Mouse (Mus musculus): ENCODE results near the gene Fabp1. TPM values are rescaled to one million over a fixed set of nuclear protein-coding genes. Genes with fewer than 3 reads are reported as not detected.

Gene Fabp1
- polyA plus RNA-seq, 1 experiment from 2014 or later = not detected

DNA sequence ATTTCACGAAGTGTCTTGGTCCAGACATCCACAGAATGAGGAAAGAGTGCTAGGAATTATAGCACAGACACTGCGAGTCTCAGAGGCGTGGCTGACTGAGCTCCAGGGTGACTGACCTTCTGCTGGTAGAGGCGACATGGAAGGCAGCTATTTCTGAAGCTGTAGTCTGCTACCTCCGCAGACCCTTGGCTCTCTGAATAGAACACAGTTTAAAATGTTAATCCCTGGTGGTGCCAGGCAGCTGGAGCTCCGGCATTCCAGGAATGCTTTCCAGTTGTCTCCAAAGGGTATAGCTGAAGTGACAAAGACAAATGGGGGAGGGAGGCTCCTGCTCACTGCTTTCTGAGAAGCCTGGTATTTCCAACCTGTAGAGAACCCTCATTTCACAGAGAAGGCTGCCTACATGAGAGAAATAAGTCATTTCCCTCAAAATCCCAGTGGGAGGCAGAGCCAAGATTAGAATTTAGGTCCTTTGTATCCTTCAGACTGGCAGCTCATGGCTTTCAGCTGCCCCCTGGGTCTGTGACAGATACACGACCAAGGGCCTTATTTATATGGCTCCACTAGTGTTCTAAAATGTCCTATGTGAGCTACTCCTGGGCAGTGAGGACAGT lies 27.6 kb downstream of the Fabp1 start:
- no peak for DNase-seq (ENCODE audit: low spot score)
- H3K9me3 ChIP-seq (replicated peaks) = no peaks in the 10 kb centered on the region
- H3K4me1 ChIP-seq = peaks cover 23% of the 10 kb centered on the region
- H3K27me3 ChIP-seq (ENCODE audit: low read depth, poor library complexity, severe bottlenecking) = no peaks in the 10 kb centered on the region
- no peak overlapping the region for H3K27ac ChIP-seq
- no peak overlapping the region for H3K4me3 ChIP-seq
- 9% methylated on average over 7 of the region's 7 CpGs for WGBS
- no peaks in the 10 kb centered on the region for H3K36me3 ChIP-seq

DNA sequence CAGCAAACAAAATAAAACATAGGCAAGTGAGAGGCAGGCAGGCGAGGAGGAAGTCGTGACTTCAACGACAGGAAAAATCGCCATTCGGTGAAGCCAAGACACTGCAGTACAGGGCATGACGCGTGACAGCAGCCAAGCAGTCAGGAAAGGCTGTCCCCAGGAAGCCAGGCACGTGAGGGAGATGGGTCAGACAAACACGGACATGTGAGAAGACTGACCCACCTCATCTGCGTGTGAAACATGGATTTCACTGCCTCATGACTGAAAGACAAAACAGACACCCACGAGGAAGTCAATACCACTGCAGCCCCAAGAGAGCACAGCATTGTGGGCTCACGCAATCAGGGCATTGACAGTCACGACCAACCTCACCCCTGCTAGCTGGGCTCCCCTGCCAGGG lies 35.5 kb downstream of the Fabp1 start:
- 86% methylated on average over 13 of the region's 13 CpGs for WGBS
- DNase-seq (ENCODE audit: low spot score) = no peak
- Histone ChIP-seq H3K9me3 (replicated peaks) (no peaks in the 10 kb centered on the region), H3K4me3 (no peak overlapping the region), H3K27ac (no peak overlapping the region), H3K36me3 (no peaks in the 10 kb centered on the region), H3K27me3 (ENCODE audit: low read depth, poor library complexity, severe bottlenecking) (no peaks in the 10 kb centered on the region), H3K4me1 (no peaks in the 10 kb centered on the region)

DNA sequence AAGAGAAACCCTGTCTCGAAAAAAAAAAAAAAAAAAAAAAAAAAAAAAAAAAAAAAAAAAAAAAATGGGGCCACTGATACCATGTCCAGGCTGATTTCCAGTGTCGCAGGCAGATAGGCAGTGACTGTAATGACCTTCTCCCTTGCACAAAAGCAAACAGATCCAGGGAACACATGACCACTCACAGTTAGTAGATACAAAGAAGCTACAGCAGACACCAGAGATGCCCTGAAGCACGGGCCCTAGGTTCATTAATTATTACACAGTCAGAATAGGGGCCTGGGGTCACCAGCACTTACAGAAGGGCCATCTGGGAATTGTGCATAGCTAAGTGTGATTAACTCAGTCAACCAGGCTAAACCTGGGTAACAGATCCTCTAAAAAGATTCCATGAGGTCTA lies 36.3 kb downstream of the Fabp1 start:
- Histone ChIP-seq H3K27me3 (ENCODE audit: low read depth, poor library complexity, severe bottlenecking) (no peaks in the 10 kb centered on the region), H3K4me1 (0 out of 2 replicates have a peak, but pooled peaks cover under 1% of the 10 kb centered on the region), H3K9me3 (replicated peaks) (no peaks in the 10 kb centered on the region), H3K4me3 (no peak overlapping the region), H3K36me3 (no peaks in the 10 kb centered on the region), H3K27ac (no peak overlapping the region)
- no peak for DNase-seq (ENCODE audit: low spot score)
- 63% methylated on average over 3 of the region's 3 CpGs for WGBS

DNA sequence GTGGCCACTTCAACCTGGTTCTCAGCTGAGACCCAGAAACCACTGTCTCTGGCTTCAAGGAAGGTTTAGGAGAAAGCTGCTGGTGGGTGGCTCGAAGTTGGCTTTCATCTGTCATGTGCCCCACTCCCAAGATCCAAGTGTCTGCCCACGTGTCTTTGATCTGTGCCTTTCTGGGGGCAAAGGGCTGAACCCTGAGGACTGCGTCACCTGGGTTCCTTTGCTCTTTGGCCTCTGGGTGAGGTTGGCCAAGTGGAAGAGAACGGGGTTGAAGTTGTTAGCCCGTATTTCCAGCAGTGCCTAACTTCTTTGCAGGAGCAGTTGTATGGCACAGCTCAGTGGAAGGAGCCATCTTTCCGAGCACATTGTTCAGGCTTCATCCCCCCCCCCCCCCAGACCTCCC lies 36.9 kb downstream of the Fabp1 start:
- Histone ChIP-seq H3K4me1 (0 out of 2 replicates have a peak, but pooled peaks cover 2% of the 10 kb centered on the region), H3K9me3 (replicated peaks) (no peaks in the 10 kb centered on the region), H3K36me3 (no peaks in the 10 kb centered on the region), H3K27me3 (ENCODE audit: low read depth, poor library complexity, severe bottlenecking) (no peaks in the 10 kb centered on the region), H3K4me3 (no peak overlapping the region), H3K27ac (no peak overlapping the region)
- 67% methylated on average over 6 of the region's 6 CpGs for WGBS
- no peak for DNase-seq (ENCODE audit: low spot score)

DNA sequence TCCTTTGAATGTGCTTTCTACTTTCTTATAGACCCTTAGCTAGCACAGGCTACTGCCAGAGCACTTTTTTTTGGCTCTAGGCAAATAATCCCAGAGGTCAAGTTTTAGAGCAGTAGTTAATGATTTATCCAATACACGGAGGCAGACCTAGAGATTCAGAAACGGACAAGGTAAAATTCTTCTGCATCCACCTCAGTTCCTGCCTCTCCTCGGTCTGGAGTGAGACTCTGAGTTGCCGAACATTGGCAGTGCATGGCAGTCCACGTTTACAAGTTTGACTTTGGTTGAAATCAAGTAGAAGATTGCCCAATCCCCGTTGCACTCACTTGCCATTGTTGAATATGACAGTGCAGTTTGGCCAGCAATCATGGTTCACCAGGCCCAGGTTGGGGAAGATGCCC lies 37.4 kb downstream of the Fabp1 start:
- Histone ChIP-seq H3K36me3 (no peaks in the 10 kb centered on the region), H3K9me3 (replicated peaks) (no peaks in the 10 kb centered on the region), H3K4me3 (no peak overlapping the region), H3K27me3 (ENCODE audit: low read depth, poor library complexity, severe bottlenecking) (no peaks in the 10 kb centered on the region), H3K27ac (no peak overlapping the region), H3K4me1 (0 out of 2 replicates have a peak, but pooled peaks cover 2% of the 10 kb centered on the region)
- DNase-seq (ENCODE audit: low spot score) = no peak
- 88% methylated on average over 6 of the region's 6 CpGs for WGBS

DNA sequence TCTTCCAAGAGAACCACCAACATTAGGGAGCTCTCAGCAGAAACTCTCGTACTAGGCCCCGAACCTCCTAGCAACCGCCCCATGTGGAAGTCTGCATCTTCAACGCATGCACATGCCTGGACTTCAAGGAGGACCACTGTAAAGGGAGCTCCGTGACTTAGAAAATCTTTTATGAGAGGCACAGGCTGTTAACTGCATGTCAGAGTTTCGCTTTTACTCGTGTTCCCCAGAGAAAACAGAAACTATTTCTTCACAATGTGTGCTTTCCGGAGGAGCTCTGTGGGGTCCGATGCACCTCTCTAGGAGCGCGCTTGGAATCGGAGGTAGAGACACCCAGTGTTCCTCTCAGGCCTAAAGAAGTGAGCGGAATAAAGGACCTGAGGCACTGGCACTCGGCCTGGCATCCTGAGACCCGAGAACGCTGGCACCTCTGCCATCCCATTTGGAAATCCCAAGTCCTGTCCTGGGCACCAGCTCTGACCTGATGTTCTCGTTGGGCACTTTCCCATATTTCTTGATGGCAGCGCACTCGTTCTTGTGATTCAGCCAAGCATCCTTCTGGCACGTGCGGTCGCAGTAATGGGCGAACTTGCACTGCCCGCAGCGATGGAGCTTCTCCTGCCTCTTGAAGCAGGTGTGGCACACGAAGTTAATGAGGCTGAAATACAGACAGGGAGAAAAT lies 39.6 kb downstream of the Fabp1 start:
- no peak for DNase-seq (ENCODE audit: low spot score)
- 93% methylated on average over 26 of the region's 26 CpGs for WGBS
- H3K4me3 ChIP-seq = no peak overlapping the region
- H3K9me3 ChIP-seq (replicated peaks) = no peaks in the 10 kb centered on the region
- H3K27me3 ChIP-seq (ENCODE audit: low read depth, poor library complexity, severe bottlenecking) = no peaks in the 10 kb centered on the region
- 0 out of 2 replicates have a peak, but pooled peaks cover 2% of the 10 kb centered on the region for H3K4me1 ChIP-seq
- H3K36me3 ChIP-seq = no peaks in the 10 kb centered on the region
- no peak overlapping the region for H3K27ac ChIP-seq

DNA sequence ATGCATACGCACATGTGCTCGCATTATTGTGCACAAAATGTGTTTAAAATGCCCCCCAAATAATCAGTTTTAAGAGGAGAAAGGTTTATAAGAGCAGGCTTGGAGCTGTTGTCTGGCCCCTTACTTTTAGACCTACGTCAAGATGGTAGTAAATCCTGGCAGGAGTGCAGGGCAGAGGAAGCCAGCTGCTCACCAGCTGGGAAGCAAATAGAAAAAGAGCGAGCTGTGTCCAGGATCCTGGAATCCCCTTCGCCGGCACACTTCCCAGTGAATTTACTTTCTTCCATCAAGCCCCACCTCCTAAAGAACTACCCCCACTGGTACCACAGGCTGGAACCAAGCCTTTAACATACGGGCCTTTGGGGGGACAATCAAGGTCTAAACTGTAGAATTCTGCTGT lies 41.2 kb downstream of the Fabp1 start:
- DNase-seq (ENCODE audit: low spot score) = no peak
- H3K4me3 ChIP-seq = no peak overlapping the region

DNA sequence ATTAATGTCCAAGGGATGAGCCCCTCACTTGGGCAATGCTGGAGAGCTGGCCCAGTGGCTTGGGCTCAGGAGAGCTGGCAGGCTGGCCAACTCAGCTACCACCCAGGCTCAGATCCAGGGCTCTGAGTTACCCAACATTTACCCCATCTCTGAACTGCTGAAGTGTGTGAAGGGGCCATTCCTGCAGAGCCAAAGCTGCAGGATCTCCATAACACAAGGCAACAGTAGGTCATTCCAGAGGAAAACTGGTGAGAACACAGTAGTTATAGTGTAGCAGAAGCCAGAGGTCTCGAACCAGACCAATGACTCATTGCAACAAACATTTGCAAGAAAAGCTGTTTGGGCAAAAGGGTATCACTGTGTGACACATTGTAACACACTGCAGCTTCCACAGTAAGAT lies 43.2 kb downstream of the Fabp1 start:
- DNase-seq (ENCODE audit: low spot score) = no peak
- H3K4me1 ChIP-seq = 0 out of 2 replicates have a peak, but pooled peaks cover 2% of the 10 kb centered on the region
- WGBS = 97% methylated on average over 1 of the region's 1 CpGs
- H3K27ac ChIP-seq = no peak overlapping the region
- H3K9me3 ChIP-seq (replicated peaks) = no peaks in the 10 kb centered on the region
- no peaks in the 10 kb centered on the region for H3K36me3 ChIP-seq
- H3K4me3 ChIP-seq = no peak overlapping the region
- no peaks in the 10 kb centered on the region for H3K27me3 ChIP-seq (ENCODE audit: low read depth, poor library complexity, severe bottlenecking)

More for the DNA sequence above, 41.2 kb downstream of the Fabp1 start:
- no peaks in the 10 kb centered on the region for H3K9me3 ChIP-seq (replicated peaks)
- 0 out of 2 replicates have a peak, but pooled peaks cover 2% of the 10 kb centered on the region for H3K4me1 ChIP-seq
- no peaks in the 10 kb centered on the region for H3K27me3 ChIP-seq (ENCODE audit: low read depth, poor library complexity, severe bottlenecking)
- 74% methylated on average over 7 of the region's 7 CpGs for WGBS
- no peak overlapping the region for H3K27ac ChIP-seq
- H3K36me3 ChIP-seq = no peaks in the 10 kb centered on the region

DNA sequence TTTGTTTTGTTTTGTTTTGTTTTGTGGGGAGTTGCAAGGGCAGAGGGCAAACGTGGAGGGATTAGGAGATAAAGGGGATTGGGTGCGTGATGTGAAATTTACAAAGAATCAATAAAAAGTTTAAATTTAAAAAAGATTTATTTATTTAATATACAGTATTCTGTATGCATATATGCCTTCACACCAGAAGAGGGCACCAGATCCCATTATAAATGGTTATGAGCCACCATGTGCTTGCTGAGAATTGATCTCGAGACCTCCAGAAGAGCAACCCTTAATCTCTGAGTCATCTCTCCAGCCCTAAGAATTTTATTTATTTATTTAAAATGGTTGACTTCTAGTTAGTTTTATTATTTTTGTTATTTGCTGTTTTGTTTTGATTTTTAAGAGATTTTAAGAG lies 43.6 kb downstream of the Fabp1 start:
- Histone ChIP-seq H3K4me1 (0 out of 2 replicates have a peak, but pooled peaks cover 2% of the 10 kb centered on the region), H3K4me3 (no peak overlapping the region), H3K27me3 (ENCODE audit: low read depth, poor library complexity, severe bottlenecking) (no peaks in the 10 kb centered on the region), H3K27ac (no peak overlapping the region), H3K9me3 (replicated peaks) (no peaks in the 10 kb centered on the region), H3K36me3 (no peaks in the 10 kb centered on the region)
- WGBS = 88% methylated on average over 3 of the region's 3 CpGs
- no peak for DNase-seq (ENCODE audit: low spot score)

DNA sequence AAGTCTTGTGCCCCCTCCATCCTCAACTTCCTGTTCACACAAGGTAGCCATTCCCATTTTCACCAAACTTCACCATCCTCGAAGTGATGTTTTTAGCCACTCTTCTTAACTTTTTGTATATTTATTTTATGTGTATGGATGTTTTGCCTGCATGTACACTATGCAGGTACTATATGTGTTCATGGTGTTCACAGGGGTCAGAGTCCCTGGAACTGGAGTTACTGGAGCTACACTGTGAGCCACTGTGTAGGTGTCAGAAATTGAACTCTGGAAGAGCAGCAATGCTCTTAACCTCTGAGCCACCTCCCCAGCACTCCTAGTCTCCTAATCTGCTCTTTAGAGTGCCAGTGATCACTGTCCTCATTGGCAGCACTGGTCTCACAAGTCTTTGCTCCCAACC lies 48.8 kb downstream of the Fabp1 start:
- Histone ChIP-seq H3K27me3 (ENCODE audit: low read depth, poor library complexity, severe bottlenecking) (no peaks in the 10 kb centered on the region), H3K27ac (no peak overlapping the region), H3K9me3 (replicated peaks) (no peaks in the 10 kb centered on the region), H3K4me3 (no peak overlapping the region), H3K36me3 (no peaks in the 10 kb centered on the region), H3K4me1 (no peaks in the 10 kb centered on the region)
- DNase-seq (ENCODE audit: low spot score) = no peak
- WGBS = 88% methylated on average over 1 of the region's 1 CpGs

DNA sequence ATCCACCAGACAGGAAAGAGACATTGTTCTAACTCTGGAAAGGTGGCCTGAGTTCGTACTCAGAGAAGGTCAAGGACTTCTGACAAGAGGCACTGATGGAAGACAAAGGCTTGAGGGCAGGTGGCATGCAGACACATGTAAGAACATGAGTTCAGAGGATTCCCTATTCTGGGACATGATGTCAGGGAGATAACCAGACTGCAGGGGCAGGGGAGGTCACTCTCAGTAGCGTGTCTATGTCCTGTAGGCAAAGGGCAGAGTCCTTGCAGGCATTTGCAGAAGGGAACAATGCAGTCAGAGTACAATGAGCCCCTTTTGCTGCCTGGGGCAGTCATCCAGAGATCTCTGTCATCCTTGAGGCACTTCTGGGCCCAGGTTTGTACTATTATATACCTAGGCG lies 50.0 kb downstream of the Fabp1 start:
- no peaks in the 10 kb centered on the region for H3K27me3 ChIP-seq (ENCODE audit: low read depth, poor library complexity, severe bottlenecking)
- H3K27ac ChIP-seq = no peak overlapping the region
- WGBS = 85% methylated on average over 3 of the region's 3 CpGs
- H3K9me3 ChIP-seq (replicated peaks) = no peaks in the 10 kb centered on the region
- no peak for DNase-seq (ENCODE audit: low spot score)
- H3K4me1 ChIP-seq = no peaks in the 10 kb centered on the region
- H3K4me3 ChIP-seq = no peak overlapping the region
- no peaks in the 10 kb centered on the region for H3K36me3 ChIP-seq

DNA sequence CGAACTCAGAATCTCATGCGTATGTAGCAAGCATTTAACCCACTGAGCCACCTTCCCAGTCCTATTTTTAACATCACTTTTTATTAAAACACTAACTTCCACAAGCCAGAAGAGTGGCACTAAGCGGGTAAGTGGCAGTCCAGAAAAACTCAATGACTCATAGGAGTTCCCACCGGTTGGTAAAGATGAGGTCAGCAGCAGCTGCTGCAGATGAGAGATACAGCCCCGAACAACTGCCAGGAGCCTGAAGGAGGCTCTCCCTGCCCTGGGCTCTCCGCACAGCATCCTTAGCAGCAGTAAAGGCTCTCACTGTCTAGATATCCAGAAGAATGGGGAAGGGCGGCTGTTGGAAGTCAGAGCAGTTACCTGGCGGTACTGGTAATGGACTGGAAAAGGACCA lies 51.3 kb downstream of the Fabp1 start:
- H3K27ac ChIP-seq = no peak overlapping the region
- 90% methylated on average over 8 of the region's 8 CpGs for WGBS

DNA sequence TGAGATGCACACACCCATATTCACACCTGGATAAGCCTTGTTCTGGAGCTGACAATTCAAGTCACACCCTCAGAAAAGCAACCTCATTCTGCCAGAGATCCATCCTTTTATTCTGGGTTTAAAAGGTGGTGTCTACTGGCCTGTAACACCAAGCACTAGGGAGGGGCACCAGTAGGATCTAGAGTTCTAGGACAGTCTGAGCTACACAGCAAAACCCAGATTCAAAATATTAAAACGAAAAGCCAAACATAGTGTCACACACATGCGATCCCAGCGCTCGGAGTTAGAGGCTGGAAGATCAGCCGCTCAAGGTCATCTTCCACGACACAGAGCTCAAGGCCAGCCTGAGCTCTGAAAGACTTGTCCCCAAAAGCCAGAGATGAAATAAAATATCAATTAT lies 54.8 kb downstream of the Fabp1 start:
- WGBS = 97% methylated on average over 6 of the region's 6 CpGs

More for the DNA sequence above, 51.3 kb downstream of the Fabp1 start:
- no peaks in the 10 kb centered on the region for H3K4me1 ChIP-seq
- no peaks in the 10 kb centered on the region for H3K36me3 ChIP-seq
- no peak for DNase-seq (ENCODE audit: low spot score)
- no peak overlapping the region for H3K4me3 ChIP-seq
- H3K9me3 ChIP-seq (replicated peaks) = no peaks in the 10 kb centered on the region
- H3K27me3 ChIP-seq (ENCODE audit: low read depth, poor library complexity, severe bottlenecking) = no peaks in the 10 kb centered on the region

More for the DNA sequence above, 54.8 kb downstream of the Fabp1 start:
- H3K36me3 ChIP-seq = no peaks in the 10 kb centered on the region
- H3K27me3 ChIP-seq (ENCODE audit: low read depth, poor library complexity, severe bottlenecking) = no peaks in the 10 kb centered on the region
- H3K4me1 ChIP-seq = no peaks in the 10 kb centered on the region
- no peak for DNase-seq (ENCODE audit: low spot score)
- no peak overlapping the region for H3K27ac ChIP-seq
- H3K4me3 ChIP-seq = no peak overlapping the region
- no peaks in the 10 kb centered on the region for H3K9me3 ChIP-seq (replicated peaks)
